In the genomic region with DNA sequence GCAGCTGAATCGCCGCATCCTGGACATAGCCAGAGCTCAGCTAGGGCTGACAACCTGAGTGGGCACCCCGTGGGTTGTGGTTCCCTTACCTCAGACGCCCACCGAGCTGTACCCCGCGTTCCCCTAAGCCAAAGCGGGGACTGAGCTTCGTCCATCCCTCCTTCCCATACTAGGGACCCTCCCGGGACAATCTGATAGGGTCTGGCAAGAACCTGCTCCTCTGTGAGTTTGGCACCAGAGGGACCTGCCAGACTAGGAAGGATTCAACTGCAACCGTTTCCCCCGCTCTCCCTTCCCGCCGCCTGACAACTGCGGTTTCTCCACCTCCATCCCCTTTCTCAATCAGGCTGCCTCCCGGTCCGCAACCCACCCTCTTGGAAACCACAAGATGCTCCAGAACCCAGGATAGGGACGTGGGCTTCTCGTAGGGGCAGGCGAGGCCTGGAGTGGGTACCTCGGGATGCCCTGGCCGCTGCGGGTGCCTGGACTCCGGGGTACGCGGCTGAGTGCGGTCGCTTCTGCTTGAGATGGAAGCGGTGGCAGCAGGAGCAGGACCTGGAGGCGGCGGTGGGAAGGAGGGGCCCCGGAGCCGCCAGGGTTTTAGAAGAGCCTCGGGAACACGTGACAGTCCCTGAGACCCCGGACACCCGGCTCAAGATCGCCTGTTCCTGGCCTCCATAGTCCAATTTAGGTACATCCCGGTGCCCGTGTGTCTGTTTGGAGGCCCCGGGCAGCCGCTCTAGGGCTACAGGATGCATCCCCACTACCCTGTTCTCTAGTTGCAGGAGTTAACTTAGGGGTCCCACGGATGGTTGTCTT, we compare ENCODE assay signal across 7 mouse cellular contexts. TPM values are rescaled to one million over a fixed set of nuclear protein-coding genes. Genes with fewer than 3 reads are reported as not detected.
A peak's percentile ranks its signal among the peaks of the same experiment; 100 is the strongest.
DNase-seq lines count a peak whose midpoint lies in the region; ATAC-seq lines count a peak whose summit lies in the region.

Gene Npy5r, minus strand, starts transcription at position 618 of the 819 bp plus-strand sequence.

- no peaks in the 10 kb centered on the region for H3K4me1 ChIP-seq in embryonic facial prominence, embryonic 14.5 days (ENCODE audit: control insufficient read depth, insufficient read depth, low read length)
- H3K4me1 ChIP-seq in intestine, embryonic 16.5 days (ENCODE audit: control insufficient read depth, insufficient read depth, low read length), result peaks cover 9% of the 10 kb centered on the region; the same call in 1 of the 2 replicates
- H3K4me1 ChIP-seq in midbrain, embryonic 11.5 days (ENCODE audit: control insufficient read depth, insufficient read depth, low read length), result no peaks in the 10 kb centered on the region; the same call in 1 of the 2 replicates

- peak within 1 kb of the TSS; percentile 43 for H3K4me3 ChIP-seq in embryonic facial prominence, embryonic 14.5 days (ENCODE audit: low read depth, low read length)
- H3K4me3 ChIP-seq in intestine, embryonic 16.5 days (ENCODE audit: low read length), result peak within 1 kb of the TSS; percentile 48
- H3K4me3 ChIP-seq in midbrain, embryonic 11.5 days (ENCODE audit: low read depth, low read length), result peak within 1 kb of the TSS; percentile 43

- H3K4me2 ChIP-seq in embryonic facial prominence, embryonic 14.5 days (ENCODE audit: low read depth, low read length), result peak within 1 kb of the TSS; percentile 73
- peak within 1 kb of the TSS; percentile 66 for H3K4me2 ChIP-seq in intestine, embryonic 16.5 days (ENCODE audit: low read depth, low read length)
- peak within 1 kb of the TSS; percentile 93 for H3K4me2 ChIP-seq in midbrain, embryonic 11.5 days

- peak; percentile 34 for DNase-seq in layer of hippocampus, adult 11-12 months (ENCODE audit: low spot score)
- no peak for DNase-seq in layer of hippocampus, adult 9-10 months (ENCODE audit: low spot score)
- peak; percentile 4 for DNase-seq in embryonic facial prominence, embryonic 14.5 days (ENCODE audit: low spot score)
- DNase-seq in midbrain, embryonic 11.5 days (ENCODE audit: low spot score, missing footprints), result peak; percentile 94
- no peak for DNase-seq in spleen, adult 12 weeks (ENCODE audit: low spot score)

- no peak within 1 kb of the TSS for H3K27ac ChIP-seq in embryonic facial prominence, embryonic 14.5 days (replicated peaks; ENCODE audit: low read depth, low read length)
- H3K27ac ChIP-seq in intestine, embryonic 16.5 days (ENCODE audit: low read length), result no peak within 1 kb of the TSS
- no peak within 1 kb of the TSS for H3K27ac ChIP-seq in midbrain, embryonic 11.5 days (ENCODE audit: low read depth, low read length)

- peak; percentile 44; the same call in 1 of the 2 replicates for ATAC-seq in embryonic facial prominence, embryonic 14.5 days (ENCODE audit: low read depth)
- peak; percentile 40; the same call in 1 of the 2 replicates for ATAC-seq in intestine, embryonic 16.5 days
- peak; percentile 90 for ATAC-seq in midbrain, embryonic 11.5 days (ENCODE audit: low FRiP score)
- no peak for ATAC-seq in megakaryocyte, adult 5-6 weeks (ENCODE audit: poor library complexity, severe bottlenecking)

- peaks cover 45% of the 10 kb centered on the region for H3K27me3 ChIP-seq in embryonic facial prominence, embryonic 14.5 days (replicated peaks; ENCODE audit: control insufficient read depth, insufficient read depth, low read length)
- peaks cover 8% of the 10 kb centered on the region; the same call in 1 of the 2 replicates for H3K27me3 ChIP-seq in intestine, embryonic 16.5 days (replicated peaks; ENCODE audit: control insufficient read depth, insufficient read depth, low read length)
- H3K27me3 ChIP-seq in midbrain, embryonic 11.5 days (ENCODE audit: control insufficient read depth, insufficient read depth, low read length), result no peaks in the 10 kb centered on the region

- no peaks in the 10 kb centered on the region for H3K36me3 ChIP-seq in embryonic facial prominence, embryonic 14.5 days (ENCODE audit: control insufficient read depth, insufficient read depth, low read length)
- no peaks in the 10 kb centered on the region for H3K36me3 ChIP-seq in intestine, embryonic 16.5 days (ENCODE audit: control insufficient read depth, insufficient read depth, low read length)
- H3K36me3 ChIP-seq in midbrain, embryonic 11.5 days (ENCODE audit: control insufficient read depth, insufficient read depth, low read length), result no peaks in the 10 kb centered on the region

- 2% methylated on average over 41 of the region's 43 CpGs for WGBS in embryonic facial prominence, embryonic 14.5 days
- 3% methylated on average over 43 of the region's 43 CpGs for WGBS in intestine, embryonic 16.5 days
- WGBS in midbrain, embryonic 11.5 days, result under 1% methylated on average over 42 of the region's 43 CpGs

- peak within 1 kb of the TSS; percentile 54 for H3K9ac ChIP-seq in embryonic facial prominence, embryonic 14.5 days (ENCODE audit: low read depth, low read length)
- H3K9ac ChIP-seq in intestine, embryonic 16.5 days (ENCODE audit: low read depth, low read length), result peak within 1 kb of the TSS; percentile 61; the same call in 1 of the 2 replicates
- peak within 1 kb of the TSS; percentile 70 for H3K9ac ChIP-seq in midbrain, embryonic 11.5 days (ENCODE audit: low read length)

- H3K9me3 ChIP-seq in embryonic facial prominence, embryonic 14.5 days (ENCODE audit: control insufficient read depth, low read length), result no peaks in the 10 kb centered on the region
- no peaks in the 10 kb centered on the region for H3K9me3 ChIP-seq in intestine, embryonic 16.5 days (ENCODE audit: control insufficient read depth, low read length)
- no peaks in the 10 kb centered on the region for H3K9me3 ChIP-seq in midbrain, embryonic 11.5 days (ENCODE audit: control insufficient read depth, low read length)

RNA-seq across cellular contexts. Expression of gene Npy5r, which starts in this region (rescaled TPM):
- 0.14 and 0.35 TPM in 2 replicates for polyA plus RNA-seq in embryonic facial prominence, embryonic 14.5 days (2014; fragmentation: Nextera tagmentation; extraction: Ambion mirVana)
- polyA plus RNA-seq in intestine, embryonic 16.5 days (2015; fragmentation: Nextera tagmentation; extraction: Ambion mirVana), result 0.07 and 0.13 TPM in 2 replicates
- 0.14 and 0.29 TPM in 2 replicates for polyA plus RNA-seq in midbrain, embryonic 11.5 days (2014; fragmentation: Nextera tagmentation; extraction: Ambion mirVana)
- not detected in 2 replicates for total RNA-seq in megakaryocyte, adult 5-6 weeks (2015)
- not detected in 2 replicates for total RNA-seq in megakaryocyte, adult 5-6 weeks (2017)

Comparison
In these comparisons a context has a peak if more than half of its experiments do, and no peak if none do; other contexts are left out.
1. Peak in DNase-seq, ATAC-seq, H3K4me3 ChIP-seq, H3K9ac ChIP-seq and H3K4me2 ChIP-seq in embryonic facial prominence, embryonic 14.5 days; RNA of the gene not detected or under 1 TPM.
2. Peak in ATAC-seq, H3K4me3 ChIP-seq, H3K9ac ChIP-seq and H3K4me2 ChIP-seq in intestine, embryonic 16.5 days; RNA of the gene not detected or under 1 TPM.
3. Peak in DNase-seq, ATAC-seq, H3K4me3 ChIP-seq, H3K9ac ChIP-seq and H3K4me2 ChIP-seq in midbrain, embryonic 11.5 days; RNA of the gene not detected or under 1 TPM.